Mouse (Mus musculus): ENCODE data around the gene Irf3. TPM values are rescaled to one million over a fixed set of nuclear protein-coding genes. Genes with fewer than 3 reads are reported as not detected.

The Irf3 gene
- polyA plus RNA-seq, 1 experiment from 2014 or later: 71.2 TPM

- 97% methylated on average over 11 of the region's 11 CpGs for WGBS
- no peak overlapping the region for H3K27ac ChIP-seq (replicated peaks)
- peak overlapping the region; percentile 17; the same call in 1 of the 2 replicates for H3K4me3 ChIP-seq
- DNase-seq (ENCODE audit: low spot score): no peak
- peaks cover 72% of the 10 kb centered on the region for H3K36me3 ChIP-seq
- H3K4me1 ChIP-seq: peaks cover 9% of the 10 kb centered on the region; the same call in 1 of the 2 replicates
- no peaks in the 10 kb centered on the region for H3K9me3 ChIP-seq (replicated peaks)
- H3K27me3 ChIP-seq (ENCODE audit: low read depth, poor library complexity, severe bottlenecking): no peaks in the 10 kb centered on the region
Observed at GRCm38 (mm10) chr7:45028351-45028750, 30.9 kb downstream of the Irf3 start.

- H3K27ac ChIP-seq (replicated peaks): no peak overlapping the region
- no peak overlapping the region for H3K4me3 ChIP-seq
- DNase-seq (ENCODE audit: low spot score): no peak
- H3K36me3 ChIP-seq: peaks cover 88% of the 10 kb centered on the region
- 94% methylated on average over 6 of the region's 6 CpGs for WGBS
- no peaks in the 10 kb centered on the region for H3K9me3 ChIP-seq (replicated peaks)
- no peaks in the 10 kb centered on the region for H3K27me3 ChIP-seq (ENCODE audit: low read depth, poor library complexity, severe bottlenecking)
- peaks cover 9% of the 10 kb centered on the region; the same call in 1 of the 2 replicates for H3K4me1 ChIP-seq
Observed at GRCm38 (mm10) chr7:45029995-45030394, 32.5 kb downstream of the Irf3 start.

- no peaks in the 10 kb centered on the region for H3K27me3 ChIP-seq (ENCODE audit: low read depth, poor library complexity, severe bottlenecking)
- DNase-seq (ENCODE audit: low spot score): no peak
- no peak overlapping the region for H3K4me3 ChIP-seq
- 95% methylated on average over 8 of the region's 8 CpGs for WGBS
- peaks cover 6% of the 10 kb centered on the region; the same call in 1 of the 2 replicates for H3K4me1 ChIP-seq
- no peaks in the 10 kb centered on the region for H3K9me3 ChIP-seq (replicated peaks)
- peaks cover 97% of the 10 kb centered on the region for H3K36me3 ChIP-seq
- H3K27ac ChIP-seq (replicated peaks): no peak overlapping the region
Observed at GRCm38 (mm10) chr7:45030857-45031256, 33.4 kb downstream of the Irf3 start.

- 93% methylated on average over 19 of the region's 19 CpGs for WGBS
- Histone ChIP-seq H3K4me3 (no peak overlapping the region), H3K36me3 (peaks cover 100% of the 10 kb centered on the region), H3K4me1 (no peaks in the 10 kb centered on the region), H3K27me3 (ENCODE audit: low read depth, poor library complexity, severe bottlenecking) (no peaks in the 10 kb centered on the region), H3K9me3 (replicated peaks) (no peaks in the 10 kb centered on the region), H3K27ac (replicated peaks) (no peak overlapping the region)
- DNase-seq (ENCODE audit: low spot score): no peak
Observed at GRCm38 (mm10) chr7:45033722-45034359, 36.4 kb downstream of the Irf3 start.

- 94% methylated on average over 3 of the region's 3 CpGs for WGBS
- Histone ChIP-seq H3K4me1 (no peaks in the 10 kb centered on the region), H3K9me3 (replicated peaks) (no peaks in the 10 kb centered on the region), H3K27ac (replicated peaks) (no peak overlapping the region), H3K36me3 (peaks cover 100% of the 10 kb centered on the region), H3K4me3 (no peak overlapping the region), H3K27me3 (ENCODE audit: low read depth, poor library complexity, severe bottlenecking) (no peaks in the 10 kb centered on the region)
- DNase-seq (ENCODE audit: low spot score): no peak
Observed at GRCm38 (mm10) chr7:45035631-45036030, 38.2 kb downstream of the Irf3 start.

- Histone ChIP-seq H3K9me3 (replicated peaks) (no peaks in the 10 kb centered on the region), H3K4me1 (no peaks in the 10 kb centered on the region), H3K4me3 (no peak overlapping the region), H3K27ac (replicated peaks) (no peak overlapping the region), H3K27me3 (ENCODE audit: low read depth, poor library complexity, severe bottlenecking) (no peaks in the 10 kb centered on the region), H3K36me3 (peaks cover 100% of the 10 kb centered on the region)
- WGBS: 91% methylated on average over 11 of the region's 11 CpGs
- DNase-seq (ENCODE audit: low spot score): no peak
Observed at GRCm38 (mm10) chr7:45036702-45037101, 39.3 kb downstream of the Irf3 start.

- H3K27ac ChIP-seq (replicated peaks): no peak overlapping the region
- DNase-seq (ENCODE audit: low spot score): peak; percentile 63
- WGBS: 78% methylated on average over 7 of the region's 7 CpGs
Observed at GRCm38 (mm10) chr7:45037720-45038361, 40.4 kb downstream of the Irf3 start.

GRCm38 (mm10) chr7:45038411-45038810 is 41.0 kb downstream of the Irf3 start:
- DNase-seq (ENCODE audit: low spot score): no peak
- Histone ChIP-seq H3K36me3 (peaks cover 100% of the 10 kb centered on the region), H3K4me3 (no peak overlapping the region), H3K27me3 (ENCODE audit: low read depth, poor library complexity, severe bottlenecking) (no peaks in the 10 kb centered on the region), H3K9me3 (replicated peaks) (no peaks in the 10 kb centered on the region), H3K27ac (replicated peaks) (no peak overlapping the region), H3K4me1 (no peaks in the 10 kb centered on the region)
- 94% methylated on average over 9 of the region's 9 CpGs for WGBS

More at GRCm38 (mm10) chr7:45037720-45038361, 40.4 kb downstream of the Irf3 start:
- H3K36me3 ChIP-seq: peaks cover 100% of the 10 kb centered on the region
- no peak overlapping the region for H3K4me3 ChIP-seq
- no peaks in the 10 kb centered on the region for H3K27me3 ChIP-seq (ENCODE audit: low read depth, poor library complexity, severe bottlenecking)
- H3K4me1 ChIP-seq: no peaks in the 10 kb centered on the region
- no peaks in the 10 kb centered on the region for H3K9me3 ChIP-seq (replicated peaks)

GRCm38 (mm10) chr7:45040851-45041250 is 43.4 kb downstream of the Irf3 start:
- no peak overlapping the region for H3K4me3 ChIP-seq
- no peaks in the 10 kb centered on the region for H3K4me1 ChIP-seq
- DNase-seq (ENCODE audit: low spot score): no peak
- H3K27ac ChIP-seq (replicated peaks): no peak overlapping the region
- H3K27me3 ChIP-seq (ENCODE audit: low read depth, poor library complexity, severe bottlenecking): no peaks in the 10 kb centered on the region
- no peaks in the 10 kb centered on the region for H3K9me3 ChIP-seq (replicated peaks)
- 95% methylated on average over 9 of the region's 9 CpGs for WGBS
- H3K36me3 ChIP-seq: peaks cover 100% of the 10 kb centered on the region

- WGBS: 98% methylated on average over 14 of the region's 14 CpGs
- H3K36me3 ChIP-seq: peaks cover 100% of the 10 kb centered on the region
- no peaks in the 10 kb centered on the region for H3K9me3 ChIP-seq (replicated peaks)
- H3K4me3 ChIP-seq: peak overlapping the region; percentile 14; the same call in 1 of the 2 replicates
- no peaks in the 10 kb centered on the region for H3K27me3 ChIP-seq (ENCODE audit: low read depth, poor library complexity, severe bottlenecking)
- no peaks in the 10 kb centered on the region for H3K4me1 ChIP-seq
- H3K27ac ChIP-seq (replicated peaks): no peak overlapping the region
- DNase-seq (ENCODE audit: low spot score): no peak
Observed at GRCm38 (mm10) chr7:45043307-45043706, 45.9 kb downstream of the Irf3 start.

- DNase-seq (ENCODE audit: low spot score): no peak
- Histone ChIP-seq H3K27me3 (ENCODE audit: low read depth, poor library complexity, severe bottlenecking) (no peaks in the 10 kb centered on the region), H3K4me3 (0 out of 2 replicates have a peak overlapping the region, but pooled peaks have one; percentile 11)
Observed at GRCm38 (mm10) chr7:45045741-45046140, 48.3 kb downstream of the Irf3 start.

GRCm38 (mm10) chr7:45046853-45047350 is 49.5 kb downstream of the Irf3 start:
- Histone ChIP-seq H3K4me3 (peak overlapping the region; percentile 14; the same call in 1 of the 2 replicates), H3K27me3 (ENCODE audit: low read depth, poor library complexity, severe bottlenecking) (no peaks in the 10 kb centered on the region), H3K27ac (replicated peaks) (no peak overlapping the region), H3K36me3 (peaks cover 93% of the 10 kb centered on the region), H3K4me1 (peaks cover 28% of the 10 kb centered on the region), H3K9me3 (replicated peaks) (no peaks in the 10 kb centered on the region)
- DNase-seq (ENCODE audit: low spot score): no peak
- 95% methylated on average over 26 of the region's 26 CpGs for WGBS

More at GRCm38 (mm10) chr7:45045741-45046140, 48.3 kb downstream of the Irf3 start:
- Histone ChIP-seq H3K4me1 (peaks cover 16% of the 10 kb centered on the region), H3K9me3 (replicated peaks) (no peaks in the 10 kb centered on the region), H3K27ac (replicated peaks) (no peak overlapping the region), H3K36me3 (peaks cover 100% of the 10 kb centered on the region)
- WGBS: 96% methylated on average over 22 of the region's 22 CpGs

GRCm38 (mm10) chr7:45047491-45047890 is 50.0 kb downstream of the Irf3 start:
- no peak overlapping the region for H3K27ac ChIP-seq (replicated peaks)
- H3K27me3 ChIP-seq (ENCODE audit: low read depth, poor library complexity, severe bottlenecking): no peaks in the 10 kb centered on the region
- no peaks in the 10 kb centered on the region for H3K9me3 ChIP-seq (replicated peaks)
- peaks cover 31% of the 10 kb centered on the region for H3K4me1 ChIP-seq
- DNase-seq (ENCODE audit: low spot score): no peak
- H3K4me3 ChIP-seq: no peak overlapping the region
- H3K36me3 ChIP-seq: peaks cover 87% of the 10 kb centered on the region
- 98% methylated on average over 14 of the region's 14 CpGs for WGBS

All from midbrain, embryonic 10.5 days (tissue).